Mouse (Mus musculus): ENCODE results near the gene Npas2.

- no peak for TF ChIP-seq POLR2A (IDR thresholded peaks at IDR 0.05; ENCODE audit: insufficient read depth, low read depth, low read length)
- TF ChIP-seq CTCF (IDR thresholded peaks at IDR 0.05; ENCODE audit: insufficient read depth, low read depth, low read length) = no peak
Observed at GRCm38 (mm10) chr1:39244726-39245125, 51.2 kb downstream of the Npas2 start.
